Mouse (Mus musculus) G1E (cell line): ENCODE measurements around the gene Cda. TPM values are rescaled to one million over a fixed set of nuclear protein-coding genes. Genes with fewer than 3 reads are reported as not detected.
A peak's percentile ranks its signal among the peaks of the same experiment; 100 is the strongest.

ENCODE experiments used
- ATAC-seq: 2 replicates; pipeline ENCODE4 v1.8.0; 2016; ENCODE audit warnings: mild to moderate bottlenecking; ENCODE audit not compliant: insufficient number of reproducible peaks, poor library complexity, low FRiP score, severe bottlenecking; ENCODE audit errors: extremely low read depth
- DNase-seq: peaks from one replicate; pipeline ENCODE4 v3.0.0; 2012; ENCODE audit warnings: low spot score
- H3K27me3 ChIP-seq: 2 replicates; pipeline ENCODE4 v1.6.1; 2012; ENCODE audit warnings: mild to moderate bottlenecking, low read length, inconsistent platforms; ENCODE audit not compliant: insufficient read depth
- H3K36me3 ChIP-seq: replicated peaks from 2 replicates; pipeline ENCODE3; 2012; ENCODE audit warnings: mild to moderate bottlenecking, inconsistent platforms
- H3K4me1 ChIP-seq: 2 replicates; pipeline ENCODE4 v1.6.1; 2012; ENCODE audit warnings: low read depth, low read length, inconsistent platforms, mixed read lengths; ENCODE audit not compliant: insufficient read depth
- H3K4me3 ChIP-seq: 2 replicates; pipeline ENCODE4 v1.5.1; 2012; ENCODE audit warnings: low read depth, mild to moderate bottlenecking, inconsistent platforms, low read length, moderate library complexity, mixed read lengths
- H3K9me3 ChIP-seq: replicated peaks from 2 replicates; pipeline ENCODE4 v1.6.1; 2012; ENCODE audit warnings: inconsistent platforms
- CTCF ChIP-seq: IDR thresholded peaks from 2 replicates; pipeline ENCODE4 v1.5.1; 2012; ENCODE audit warnings: low read depth, low read length, inconsistent platforms, mixed read lengths
- GATA1 ChIP-seq: IDR thresholded peaks from 2 replicates; pipeline ENCODE4 v1.6.1; 2012; ENCODE audit warnings: borderline replicate concordance, low read length, inconsistent platforms, mixed read lengths
- GATA2 ChIP-seq: IDR thresholded peaks from 2 replicates; pipeline ENCODE4 v1.6.1; 2012; ENCODE audit warnings: low read depth, low read length, inconsistent platforms, borderline replicate concordance
- POLR2AphosphoS5 ChIP-seq: IDR thresholded peaks from 2 replicates; pipeline ENCODE4 v1.6.1; 2012; ENCODE audit warnings: low read depth, low read length, inconsistent platforms; ENCODE audit not compliant: insufficient replicate concordance
- TAL1 ChIP-seq: conservative IDR thresholded peaks from 2 replicates; pipeline ENCODE4 v1.6.1; 2012; ENCODE audit warnings: low read depth, low read length, inconsistent platforms, mixed read lengths
- polyA plus RNA-seq: library from polyadenylated mRNA; stranded (reverse); fragments of >175 nt; gene quantifications from 2 replicates; pipeline ENCODE4 v1.2.3, GENCODE M21; 2012
- total RNA-seq, 2 experiments: library from RNA; stranded (forward) in 1 of 2; stranded (reverse) in 1 of 2; fragments of 200-1000 nt in 1 of 2; fragments of >200 nt in 1 of 2; fragmentation: Nextera tagmentation in 1 of 2; gene quantifications; 2 replicates each; pipeline ENCODE4 v1.2.3; 2014 to 2017

Gene Cda
- total and polyA plus RNA-seq, 3 experiments = not detected

DNA sequence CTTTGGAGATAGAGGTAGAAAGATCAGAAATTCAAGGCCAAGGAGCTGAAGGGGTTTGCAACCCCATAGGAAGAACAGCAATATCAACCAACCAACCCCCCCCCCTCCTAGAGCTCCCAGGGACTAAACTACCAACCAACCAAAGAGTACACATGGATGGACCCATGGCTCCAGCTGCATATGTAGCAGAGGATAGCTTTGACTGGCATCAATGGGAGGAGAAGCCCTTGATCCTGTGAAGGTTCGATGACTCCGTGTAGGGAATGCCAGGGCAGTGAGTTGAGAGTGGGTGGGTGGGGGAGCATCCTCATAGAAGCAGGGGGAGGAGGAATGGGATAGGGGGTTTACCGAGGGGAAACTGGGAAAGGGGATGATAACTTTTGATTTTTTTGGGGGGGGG is 43.3 kb downstream of the Cda start:
- H3K4me1 ChIP-seq = peaks cover 17% of the 10 kb centered on the region
- peaks cover 2% of the 10 kb centered on the region; the same call in 1 of the 2 replicates for H3K9me3 ChIP-seq
- no peak overlapping the region for H3K4me3 ChIP-seq
- peaks cover 7% of the 10 kb centered on the region for H3K36me3 ChIP-seq
- H3K27me3 ChIP-seq = peaks cover 5% of the 10 kb centered on the region
- ATAC-seq = no peak
- DNase-seq = no peak
- TF ChIP-seq GATA1 = no peak
- no peak for TF ChIP-seq GATA2

DNA sequence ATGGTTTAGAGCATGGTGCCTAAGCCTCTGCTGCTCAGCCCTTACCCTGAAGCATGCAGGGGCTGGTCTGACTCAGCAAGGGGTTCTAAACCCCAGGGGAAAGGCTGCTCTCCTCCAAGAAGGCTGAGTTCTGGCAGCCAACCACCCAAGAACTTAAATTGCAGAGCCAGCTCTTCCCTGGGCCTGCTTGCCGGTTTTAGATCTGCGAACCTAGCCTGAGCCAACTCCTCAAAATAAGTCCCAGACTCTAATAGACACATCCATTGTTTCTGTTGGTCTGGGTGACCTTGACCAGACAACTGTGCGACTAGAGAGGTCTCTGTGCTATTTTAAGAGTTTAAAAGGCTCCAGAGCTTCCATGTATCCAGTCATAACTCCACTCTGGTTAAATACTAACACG is 44.0 kb downstream of the Cda start:
- Histone ChIP-seq H3K4me3 (no peak overlapping the region), H3K27me3 (peaks cover 5% of the 10 kb centered on the region), H3K9me3 (peaks cover 2% of the 10 kb centered on the region; the same call in 1 of the 2 replicates), H3K36me3 (peaks cover 12% of the 10 kb centered on the region), H3K4me1 (peaks cover 24% of the 10 kb centered on the region)
- TF ChIP-seq GATA1 (no peak), POLR2AphosphoS5 (no peak), TAL1 (no peak), GATA2 (no peak)
- ATAC-seq (no peak), DNase-seq (no peak)

DNA sequence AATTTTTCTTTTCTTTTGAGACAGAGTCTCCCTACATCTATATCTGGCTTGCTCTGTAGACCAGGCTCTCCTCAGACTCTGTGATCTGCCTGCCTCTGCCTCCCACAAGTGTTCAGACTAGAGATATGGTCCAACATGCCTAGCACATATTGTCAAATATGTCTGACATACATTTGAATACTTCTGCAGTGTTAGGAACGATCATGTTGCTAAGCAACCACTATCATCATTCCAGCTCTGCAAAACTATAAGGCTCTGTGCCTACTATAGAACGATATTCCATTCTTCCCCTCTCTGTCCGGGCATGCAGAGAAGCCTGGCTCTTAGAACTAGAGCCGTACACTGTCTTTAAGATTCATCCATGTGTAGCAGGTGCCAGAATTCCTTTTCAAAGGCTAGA is 45.1 kb downstream of the Cda start:
- Histone ChIP-seq H3K4me1 (peaks cover 26% of the 10 kb centered on the region), H3K27me3 (peaks cover 4% of the 10 kb centered on the region)

DNA sequence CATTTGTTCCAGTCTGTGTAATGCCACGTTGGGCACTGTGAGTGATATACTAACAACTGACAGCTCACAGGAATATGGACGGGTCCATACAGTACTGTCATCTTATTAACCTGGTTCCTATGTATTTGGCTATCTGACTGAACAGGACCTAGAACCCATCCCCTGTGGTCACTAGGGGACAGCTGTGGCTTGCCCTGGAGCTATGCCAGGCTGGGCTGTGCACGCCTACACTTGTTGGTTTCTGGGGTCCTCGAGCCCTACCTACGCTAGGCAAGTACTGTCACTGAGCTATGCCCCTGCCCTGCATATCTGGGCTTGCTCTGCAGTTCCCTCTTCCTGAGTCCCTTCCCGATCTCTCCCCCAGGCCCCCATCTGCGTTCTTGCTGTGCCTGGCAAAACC is 46.3 kb downstream of the Cda start:
- peaks cover 25% of the 10 kb centered on the region for H3K4me1 ChIP-seq
- no peak for ATAC-seq

More for the DNA sequence above, 45.1 kb downstream of the Cda start:
- H3K36me3 ChIP-seq = peaks cover 19% of the 10 kb centered on the region
- DNase-seq (no peak), ATAC-seq (no peak)
- TF ChIP-seq CTCF (no peak), POLR2AphosphoS5 (no peak), GATA1 (no peak), GATA2 (no peak), TAL1 (no peak)
- H3K4me3 ChIP-seq = no peak overlapping the region
- no peaks in the 10 kb centered on the region for H3K9me3 ChIP-seq

DNA sequence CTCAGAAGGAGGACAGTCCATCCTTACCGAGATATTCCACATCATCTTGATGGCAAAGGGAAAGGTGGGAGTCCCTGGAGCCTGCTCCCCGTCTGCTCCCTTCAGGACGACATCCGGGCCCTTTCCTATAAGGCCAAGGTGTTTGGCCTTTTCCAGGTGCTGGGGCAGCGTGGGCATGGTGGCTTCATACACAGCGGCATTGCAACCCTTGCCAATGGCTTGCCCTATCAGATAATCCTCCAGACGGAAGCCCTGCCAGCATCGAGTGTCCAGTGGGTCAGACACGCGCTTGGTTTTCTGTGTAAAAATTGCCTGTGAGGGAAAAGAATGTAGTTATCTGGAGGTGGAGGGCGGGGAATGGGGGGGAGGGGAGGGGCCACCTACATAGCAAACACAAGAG is 47.1 kb downstream of the Cda start:
- H3K4me1 ChIP-seq = peaks cover 21% of the 10 kb centered on the region
- H3K36me3 ChIP-seq = peaks cover 35% of the 10 kb centered on the region
- H3K4me3 ChIP-seq = no peak overlapping the region
- peaks cover 4% of the 10 kb centered on the region for H3K27me3 ChIP-seq
- ATAC-seq (no peak), DNase-seq (no peak)
- TF ChIP-seq GATA2 = no peak
- no peak for TF ChIP-seq CTCF
- H3K9me3 ChIP-seq = no peaks in the 10 kb centered on the region

More for the DNA sequence above, 46.3 kb downstream of the Cda start:
- Histone ChIP-seq H3K4me3 (no peak overlapping the region), H3K9me3 (no peaks in the 10 kb centered on the region), H3K36me3 (peaks cover 30% of the 10 kb centered on the region), H3K27me3 (peaks cover 4% of the 10 kb centered on the region)
- no peak for DNase-seq
- TF ChIP-seq CTCF (no peak), POLR2AphosphoS5 (no peak), GATA1 (no peak), GATA2 (no peak)

DNA sequence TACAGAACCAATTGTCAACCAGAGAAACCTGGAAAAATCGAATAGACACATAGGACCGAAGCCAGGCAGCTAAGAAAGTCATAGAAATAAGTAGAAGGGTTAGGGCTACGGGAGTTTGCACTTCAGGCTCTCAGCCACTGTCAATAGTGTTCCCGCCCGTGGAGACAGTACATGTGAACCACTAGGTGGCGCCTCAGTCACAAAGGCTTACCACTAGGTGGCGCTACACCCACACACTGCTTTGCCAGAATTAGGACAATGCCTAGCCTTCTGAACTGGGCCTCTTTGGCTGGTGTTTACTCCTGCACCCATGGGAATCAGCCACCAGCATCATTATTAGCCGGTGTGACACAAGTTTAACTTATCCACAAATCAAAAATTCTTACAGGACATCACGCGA is 48.3 kb downstream of the Cda start:
- TF ChIP-seq TAL1 = no peak
- TF ChIP-seq GATA1 = no peak
- no peak for TF ChIP-seq GATA2
- TF ChIP-seq CTCF = peak; percentile 99
- peaks cover 16% of the 10 kb centered on the region for H3K4me1 ChIP-seq

More for the DNA sequence above, 48.3 kb downstream of the Cda start:
- DNase-seq = peak; percentile 65
- Histone ChIP-seq H3K36me3 (peaks cover 47% of the 10 kb centered on the region), H3K27me3 (peaks cover 4% of the 10 kb centered on the region), H3K9me3 (no peaks in the 10 kb centered on the region), H3K4me3 (no peak overlapping the region)
- ATAC-seq = peak; percentile 38
